Mouse (Mus musculus): ENCODE measurements around the gene Rpa1. TPM values are rescaled to one million over a fixed set of nuclear protein-coding genes. Genes with fewer than 3 reads are reported as not detected.
A peak's percentile ranks its signal among the peaks of the same experiment; 100 is the strongest.

The Rpa1 gene
- polyA plus RNA-seq, 1 experiment = 21.3 TPM

- no peak for TF ChIP-seq POLR2A (IDR thresholded peaks at IDR 0.05; ENCODE audit: low read depth, low read length)
- H3K27me3 ChIP-seq (replicated peaks; ENCODE audit: control insufficient read depth, insufficient read depth, low read length) = no peaks in the 10 kb centered on the region
- 89% methylated on average over 2 of the region's 2 CpGs for WGBS
These were observed 5.0 kb downstream of the Rpa1 start for GRCm38 (mm10) chr11:75343096-75343495.

GRCm38 (mm10) chr11:75340698-75341345, 7.3 kb downstream of the Rpa1 start:
- no peak for TF ChIP-seq POLR2A (IDR thresholded peaks at IDR 0.05; ENCODE audit: low read depth, low read length)
- no peak for TF ChIP-seq CTCF (conservative IDR thresholded peaks at IDR 0.05; ENCODE audit: insufficient read depth, insufficient read length, low read depth, low read length)
- no peak for DNase-seq
- Histone ChIP-seq H3K4me3 (ENCODE audit: insufficient read depth, low read depth, low read length) (no peak overlapping the region), H3K36me3 (ENCODE audit: control insufficient read depth, insufficient read depth, low read length) (peaks cover 5% of the 10 kb centered on the region), H3K4me1 (ENCODE audit: control insufficient read depth, insufficient read depth, low read length) (no peaks in the 10 kb centered on the region), H3K27me3 (replicated peaks; ENCODE audit: control insufficient read depth, insufficient read depth, low read length) (no peaks in the 10 kb centered on the region), H3K27ac (ENCODE audit: insufficient read depth, low read depth, low read length) (no peak overlapping the region)
- WGBS = 77% methylated on average over 12 of the region's 12 CpGs

More at GRCm38 (mm10) chr11:75343096-75343495, 5.0 kb downstream of the Rpa1 start:
- Histone ChIP-seq H3K27ac (ENCODE audit: insufficient read depth, low read depth, low read length) (no peak overlapping the region), H3K4me3 (ENCODE audit: insufficient read depth, low read depth, low read length) (no peak overlapping the region), H3K4me1 (ENCODE audit: control insufficient read depth, insufficient read depth, low read length) (peaks cover 5% of the 10 kb centered on the region; the same call in 1 of the 2 replicates), H3K36me3 (ENCODE audit: control insufficient read depth, insufficient read depth, low read length) (peaks cover 5% of the 10 kb centered on the region)
- no peak for DNase-seq

- 73% methylated on average over 14 of the region's 14 CpGs for WGBS
- Histone ChIP-seq H3K27ac (ENCODE audit: insufficient read depth, low read depth, low read length) (no peak overlapping the region), H3K4me3 (ENCODE audit: insufficient read depth, low read depth, low read length) (no peak overlapping the region), H3K4me1 (ENCODE audit: control insufficient read depth, insufficient read depth, low read length) (no peaks in the 10 kb centered on the region), H3K36me3 (ENCODE audit: control insufficient read depth, insufficient read depth, low read length) (peaks cover 5% of the 10 kb centered on the region), H3K27me3 (replicated peaks; ENCODE audit: control insufficient read depth, insufficient read depth, low read length) (no peaks in the 10 kb centered on the region)
- TF ChIP-seq POLR2A (IDR thresholded peaks at IDR 0.05; ENCODE audit: low read depth, low read length) (no peak), CTCF (conservative IDR thresholded peaks at IDR 0.05; ENCODE audit: insufficient read depth, insufficient read length, low read depth, low read length) (no peak)
- peak; percentile 76 for DNase-seq
These were observed 8.0 kb downstream of the Rpa1 start for GRCm38 (mm10) chr11:75340076-75340475.

- no peak for DNase-seq
- Histone ChIP-seq H3K27me3 (replicated peaks; ENCODE audit: control insufficient read depth, insufficient read depth, low read length) (no peaks in the 10 kb centered on the region), H3K27ac (ENCODE audit: insufficient read depth, low read depth, low read length) (no peak overlapping the region), H3K4me1 (ENCODE audit: control insufficient read depth, insufficient read depth, low read length) (no peaks in the 10 kb centered on the region), H3K4me3 (ENCODE audit: insufficient read depth, low read depth, low read length) (no peak overlapping the region), H3K36me3 (ENCODE audit: control insufficient read depth, insufficient read depth, low read length) (peaks cover 5% of the 10 kb centered on the region)
- 85% methylated on average over 7 of the region's 7 CpGs for WGBS
- no peak for TF ChIP-seq POLR2A (IDR thresholded peaks at IDR 0.05; ENCODE audit: low read depth, low read length)
- no peak for TF ChIP-seq CTCF (conservative IDR thresholded peaks at IDR 0.05; ENCODE audit: insufficient read depth, insufficient read length, low read depth, low read length)
These were observed 10.9 kb downstream of the Rpa1 start for GRCm38 (mm10) chr11:75337246-75337645.

GRCm38 (mm10) chr11:75336676-75337075, 11.4 kb downstream of the Rpa1 start:
- 65% methylated on average over 8 of the region's 8 CpGs for WGBS
- no peak overlapping the region for H3K4me3 ChIP-seq (ENCODE audit: insufficient read depth, low read depth, low read length)
- peaks cover 5% of the 10 kb centered on the region for H3K36me3 ChIP-seq (ENCODE audit: control insufficient read depth, insufficient read depth, low read length)
- no peaks in the 10 kb centered on the region for H3K27me3 ChIP-seq (replicated peaks; ENCODE audit: control insufficient read depth, insufficient read depth, low read length)
- H3K27ac ChIP-seq (ENCODE audit: insufficient read depth, low read depth, low read length) = no peak overlapping the region
- H3K4me1 ChIP-seq (ENCODE audit: control insufficient read depth, insufficient read depth, low read length) = no peaks in the 10 kb centered on the region
- no peak for DNase-seq
- TF ChIP-seq POLR2A (IDR thresholded peaks at IDR 0.05; ENCODE audit: low read depth, low read length) = no peak
- no peak for TF ChIP-seq CTCF (conservative IDR thresholded peaks at IDR 0.05; ENCODE audit: insufficient read depth, insufficient read length, low read depth, low read length)

- TF ChIP-seq CTCF (conservative IDR thresholded peaks at IDR 0.05; ENCODE audit: insufficient read depth, insufficient read length, low read depth, low read length) (no peak), POLR2A (IDR thresholded peaks at IDR 0.05; ENCODE audit: low read depth, low read length) (no peak)
- no peaks in the 10 kb centered on the region for H3K36me3 ChIP-seq (ENCODE audit: control insufficient read depth, insufficient read depth, low read length)
- WGBS = 49% methylated on average over 7 of the region's 7 CpGs
- H3K4me3 ChIP-seq (ENCODE audit: insufficient read depth, low read depth, low read length) = no peak overlapping the region
- no peak overlapping the region for H3K27ac ChIP-seq (ENCODE audit: insufficient read depth, low read depth, low read length)
- no peaks in the 10 kb centered on the region for H3K27me3 ChIP-seq (replicated peaks; ENCODE audit: control insufficient read depth, insufficient read depth, low read length)
- H3K4me1 ChIP-seq (ENCODE audit: control insufficient read depth, insufficient read depth, low read length) = no peaks in the 10 kb centered on the region
- no peak for DNase-seq
These were observed 22.2 kb downstream of the Rpa1 start for GRCm38 (mm10) chr11:75325969-75326311.

GRCm38 (mm10) chr11:75325116-75325968, 22.8 kb downstream of the Rpa1 start:
- Histone ChIP-seq H3K4me3 (ENCODE audit: insufficient read depth, low read depth, low read length) (no peak overlapping the region), H3K27ac (ENCODE audit: insufficient read depth, low read depth, low read length) (no peak overlapping the region), H3K4me1 (ENCODE audit: control insufficient read depth, insufficient read depth, low read length) (no peaks in the 10 kb centered on the region), H3K36me3 (ENCODE audit: control insufficient read depth, insufficient read depth, low read length) (no peaks in the 10 kb centered on the region), H3K27me3 (replicated peaks; ENCODE audit: control insufficient read depth, insufficient read depth, low read length) (no peaks in the 10 kb centered on the region)
- no peak for TF ChIP-seq POLR2A (IDR thresholded peaks at IDR 0.05; ENCODE audit: low read depth, low read length)
- TF ChIP-seq CTCF (conservative IDR thresholded peaks at IDR 0.05; ENCODE audit: insufficient read depth, insufficient read length, low read depth, low read length) = no peak
- DNase-seq = peak; percentile 24
- 54% methylated on average over 16 of the region's 16 CpGs for WGBS

Data from kidney, adult 2 months (tissue).